Mouse (Mus musculus): ENCODE results near the gene Macrod2.

DNA sequence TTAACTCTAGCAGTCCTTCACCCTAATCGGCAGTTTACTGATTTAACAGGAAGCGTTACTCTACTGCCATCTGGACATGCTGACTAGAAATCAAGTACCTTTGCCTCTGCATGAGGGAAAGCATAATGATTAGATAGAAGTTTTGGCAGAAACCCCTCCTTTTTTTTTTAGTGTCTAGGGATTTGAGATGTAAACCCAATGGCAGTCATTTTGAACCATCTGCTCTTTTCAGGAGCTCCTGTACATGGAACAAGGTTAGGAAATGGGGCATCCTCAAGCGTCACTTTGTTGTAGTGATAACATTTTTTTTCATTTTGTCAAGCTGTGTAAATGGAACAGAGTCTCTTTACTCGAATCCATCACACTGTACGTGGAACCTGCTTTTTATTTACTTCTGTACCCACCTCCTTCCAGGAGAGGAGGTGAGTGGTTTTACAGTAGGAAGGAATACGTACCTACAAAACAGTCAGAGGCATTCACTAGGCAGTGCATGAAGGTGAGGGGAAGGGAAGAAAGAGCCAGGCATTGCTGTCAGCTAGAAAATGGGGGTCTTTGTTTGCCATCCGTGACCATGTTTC is 503.4 kb downstream of the Macrod2 start:
- TF ChIP-seq CTCF (IDR thresholded peaks at IDR 0.05; ENCODE audit: control insufficient read depth, insufficient read depth, insufficient replicate concordance, low read depth, low read length) (no peak), POLR2A (IDR thresholded peaks at IDR 0.05; ENCODE audit: control insufficient read depth, low read depth, low read length) (no peak)

All from testis, adult 2 months (tissue).